Mouse (Mus musculus) olfactory bulb, adult 2 months (tissue): Measurements from ENCODE around the gene Rapsn.

Source experiments
- CTCF ChIP-seq: fragments of 200-500 bp; IDR thresholded peaks from 2 replicates; pipeline ENCODE4 v1.5.1; 2012; ENCODE audit warnings: low read depth, mild to moderate bottlenecking, low read length, moderate library complexity; ENCODE audit not compliant: insufficient read depth
- POLR2A ChIP-seq: fragments of 200-500 bp; IDR thresholded peaks from 2 replicates; pipeline ENCODE4 v1.6.1; 2012; ENCODE audit warnings: mild to moderate bottlenecking, low read depth, low read length, moderate library complexity; ENCODE audit not compliant: insufficient read depth

DNA sequence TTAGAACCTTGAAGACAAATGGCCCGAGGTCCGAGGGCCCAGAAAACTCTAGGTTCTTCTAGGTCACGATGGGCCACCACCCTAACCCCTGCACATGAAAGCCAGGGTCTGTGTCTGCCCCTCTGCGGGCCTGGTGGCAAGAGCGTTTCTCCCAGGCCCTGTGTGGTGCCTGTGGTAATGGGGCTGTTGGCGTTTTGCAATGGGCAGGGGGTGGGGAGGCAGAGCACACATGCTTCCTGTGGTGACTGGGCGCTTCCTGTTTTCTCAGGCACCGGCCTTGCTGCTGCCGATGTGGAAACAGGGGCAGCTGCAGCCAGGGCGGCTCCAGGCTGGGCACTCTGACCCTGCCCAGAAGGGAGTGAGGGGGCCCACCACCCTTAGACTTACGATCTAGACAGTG, 47.4 kb downstream of the Rapsn start:
- no peak for TF ChIP-seq CTCF
- TF ChIP-seq POLR2A: no peak
